Mouse (Mus musculus): Measurements from ENCODE around the gene Ccdc28a. TPM values are rescaled to one million over a fixed set of nuclear protein-coding genes. Genes with fewer than 3 reads are reported as not detected.

Gene Ccdc28a
- total RNA-seq (2023), result 26.6 TPM

DNA sequence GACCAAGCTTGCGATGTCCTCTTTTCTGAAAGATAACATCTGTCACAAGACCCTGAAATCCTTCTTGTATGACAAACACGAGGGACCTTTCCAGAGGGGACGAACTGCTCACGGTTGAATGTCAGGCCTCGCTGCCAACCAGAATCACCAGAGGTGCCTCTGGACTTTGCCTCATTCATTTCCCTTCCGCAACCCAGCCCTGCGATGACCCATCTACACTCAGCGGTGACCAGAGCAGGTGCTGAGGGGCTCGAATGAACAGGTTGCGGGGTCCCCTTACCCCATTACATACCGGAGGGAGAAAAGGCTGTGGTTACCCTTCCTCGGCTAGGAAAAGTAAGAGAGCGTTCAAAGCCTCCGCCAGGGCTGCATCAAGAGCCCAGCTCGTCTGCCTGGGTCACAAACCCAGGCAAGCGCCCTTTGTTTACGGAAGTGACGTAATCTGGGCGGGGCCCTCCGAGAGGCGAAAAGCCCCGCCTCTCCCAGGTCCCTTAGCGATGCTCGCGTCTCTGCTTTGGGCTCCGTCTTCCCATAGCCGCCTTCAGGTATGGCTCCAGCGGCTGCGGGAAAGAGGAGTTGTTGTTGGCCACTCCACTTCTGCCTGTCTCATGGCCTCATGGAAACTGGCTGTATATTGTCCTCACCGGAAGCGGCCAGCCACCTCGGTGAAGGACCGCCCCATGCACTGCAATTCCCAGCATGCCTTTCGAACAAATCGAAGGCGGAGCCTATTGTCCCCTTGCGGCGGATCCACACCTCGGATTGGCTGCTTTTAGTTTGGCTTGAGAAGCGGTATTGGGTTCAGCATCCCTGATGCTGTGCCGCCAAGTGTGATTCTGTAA is at the start of gene Ccdc28a:
Ccdc28a (minus strand) TSS at position 439 of the 842 bp plus-strand sequence.

DNA sequence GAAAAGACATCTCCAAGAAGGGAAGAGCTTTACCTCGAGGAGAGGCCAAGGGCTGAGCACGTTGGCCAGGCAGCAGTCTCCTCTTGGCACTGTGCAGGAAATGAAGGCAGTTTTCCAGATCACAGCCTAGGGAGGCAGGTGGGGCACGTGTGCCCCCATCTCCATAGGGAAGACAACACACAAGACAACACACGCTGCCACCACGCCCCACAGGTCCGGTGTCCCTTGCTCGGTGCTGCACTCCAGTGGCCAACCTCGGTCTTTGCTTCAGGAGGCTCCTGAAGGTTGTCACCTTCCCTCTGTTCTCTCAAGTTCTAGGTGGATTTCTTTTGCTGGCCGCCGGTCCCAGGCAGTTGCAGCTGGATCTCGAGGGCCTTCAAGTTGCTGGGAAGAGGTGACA is 24.1 kb downstream of the Ccdc28a start, which contains the start of gene Ect2l:
Ect2l (minus strand) TSS at position 165 of the 400 bp plus-strand sequence.

Other genes with a start within 250 kb of the Ccdc28a start
- gene Abracl, start 211.7 kb downstream of the Ccdc28a start, total RNA-seq (2023), result 111 TPM
- gene Reps1, start 179.1 kb downstream of the Ccdc28a start, total RNA-seq (2023), result 85.2 TPM
- not detected for gene Ect2l, start 24.1 kb downstream of the Ccdc28a start, total RNA-seq (2023)
- gene Nhsl1, start 84.0 kb upstream of the Ccdc28a start, total RNA-seq (2023), result 4.9 TPM

Data from CD8-positive naive resting alpha-beta T cell, adult 57 days (primary cell).